1 mouse cellular context compared by ENCODE assay signal in the genomic region with DNA sequence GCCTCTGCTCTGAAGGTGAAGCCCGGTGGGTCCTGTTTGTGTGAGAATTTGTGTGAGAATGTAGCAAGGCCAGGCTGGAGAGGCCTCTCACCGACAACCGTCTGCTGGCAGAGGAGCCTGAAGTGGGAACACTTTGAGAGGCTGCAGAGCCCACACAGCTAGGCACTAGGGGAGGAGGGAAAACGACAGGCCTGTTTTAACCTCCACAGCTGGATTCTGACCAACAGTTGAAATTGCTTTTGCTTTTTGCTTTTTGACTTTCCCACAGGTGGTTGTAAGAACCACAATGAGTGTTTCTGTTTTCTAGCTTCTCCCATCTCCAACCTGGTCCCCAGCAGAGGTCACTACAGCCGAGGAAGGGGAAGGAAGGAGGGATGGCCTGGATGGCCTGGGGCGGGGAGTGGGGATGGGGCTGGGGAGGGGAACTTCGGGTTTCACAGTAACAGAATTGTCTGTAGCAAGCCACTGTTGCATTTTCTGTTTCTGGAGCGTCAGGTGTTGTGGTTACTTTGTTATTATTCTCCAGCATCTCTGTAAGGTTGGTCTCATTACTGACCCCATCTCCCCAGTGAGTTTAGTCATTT.
TF ChIP-seq lines count a peak whose summit lies in the region.

No protein-coding gene starts in this region.

TF ChIP-seq in CH12.LX, 34 proteins besides CTCF, POLR2A, EP300 and RAD21:
- TF ChIP-seq HCFC1 (IDR thresholded peaks at IDR 0.05; ENCODE audit: low read depth, low read length) = no peak
- no peak for TF ChIP-seq RCOR1 (conservative IDR thresholded peaks at IDR 0.05; ENCODE audit: low read depth, low read length)
- TF ChIP-seq ZKSCAN1 (IDR thresholded peaks at IDR 0.05; ENCODE audit: borderline replicate concordance, low read depth, low read length) = no peak
- 0 out of 2 replicates have a peak, but pooled peaks have one; percentile 46 for TF ChIP-seq MXI1 (IDR thresholded peaks at IDR 0.05; ENCODE audit: low read depth, low read length)
- no peak for TF ChIP-seq CHD2 (IDR thresholded peaks at IDR 0.05; ENCODE audit: low read length)
- no peak for TF ChIP-seq E2F4 (IDR thresholded peaks at IDR 0.05; ENCODE audit: insufficient replicate concordance, low read depth, low read length)
- no peak; the same call in 1 of the 2 replicates for TF ChIP-seq BHLHE40 (IDR thresholded peaks at IDR 0.05; ENCODE audit: low read depth, low read length)
- no peak for TF ChIP-seq GABPA (IDR thresholded peaks at IDR 0.05; ENCODE audit: insufficient replicate concordance, low read depth, low read length)
- TF ChIP-seq NELFE (IDR thresholded peaks at IDR 0.05; ENCODE audit: low read depth, low read length) = no peak
- TF ChIP-seq PAX5 (IDR thresholded peaks at IDR 0.05; ENCODE audit: low read length) = no peak
- TF ChIP-seq UBTF (IDR thresholded peaks at IDR 0.05; ENCODE audit: low read depth, low read length) = peak; percentile 86
- TF ChIP-seq TBP (conservative IDR thresholded peaks at IDR 0.05; ENCODE audit: low read depth, low read length) = peak; percentile 81
- TF ChIP-seq ELF1 (IDR thresholded peaks at IDR 0.05; ENCODE audit: low read depth, low read length) = no peak
- TF ChIP-seq USF2 (conservative IDR thresholded peaks at IDR 0.05; ENCODE audit: low read depth, low read length) = no peak
- TF ChIP-seq USF1 (IDR thresholded peaks at IDR 0.05; ENCODE audit: low read depth, low read length) = no peak
- TF ChIP-seq NRF1 (IDR thresholded peaks at IDR 0.05; ENCODE audit: low read depth, low read length) = no peak
- TF ChIP-seq MYC (IDR thresholded peaks at IDR 0.05; ENCODE audit: low read depth, low read length) = no peak
- 0 out of 2 replicates have a peak, but pooled peaks have one; percentile 42 for TF ChIP-seq MEF2A (IDR thresholded peaks at IDR 0.05; ENCODE audit: borderline replicate concordance, low read depth, low read length)
- TF ChIP-seq MAX (IDR thresholded peaks at IDR 0.05; ENCODE audit: low read length) = no peak
- peak; percentile 27; the same call in 1 of the 2 replicates for TF ChIP-seq SMC3 (IDR thresholded peaks at IDR 0.05; ENCODE audit: low read depth, low read length)
- TF ChIP-seq ZC3H11A (IDR thresholded peaks at IDR 0.05; ENCODE audit: low read depth, low read length) = no peak
- no peak for TF ChIP-seq JUND (conservative IDR thresholded peaks at IDR 0.05; ENCODE audit: low read depth, low read length)
- no peak for TF ChIP-seq JUN (IDR thresholded peaks at IDR 0.05; ENCODE audit: insufficient read depth, low read depth, low read length)
- TF ChIP-seq KAT2A (IDR thresholded peaks at IDR 0.05; ENCODE audit: insufficient replicate concordance, low read length) = no peak
- peak; percentile 46; the same call in 1 of the 2 replicates for TF ChIP-seq SIN3A (IDR thresholded peaks at IDR 0.05; ENCODE audit: low read length)
- no peak for TF ChIP-seq ZMIZ1 (IDR thresholded peaks at IDR 0.05; ENCODE audit: low read depth, low read length)
- peak; percentile 67; the same call in 1 of the 2 replicates for TF ChIP-seq TCF12 (IDR thresholded peaks at IDR 0.05; ENCODE audit: low read depth, low read length)
- TF ChIP-seq MAZ (IDR thresholded peaks at IDR 0.05; ENCODE audit: low read depth, low read length) = peak; percentile 61; the same call in 1 of the 2 replicates
- TF ChIP-seq ETS1 (conservative IDR thresholded peaks at IDR 0.05; ENCODE audit: low read depth, low read length) = peak; percentile 52; the same call in 1 of the 2 replicates
- TF ChIP-seq ZNF384 (IDR thresholded peaks at IDR 0.05; ENCODE audit: low read depth, low read length) = no peak
- TF ChIP-seq POLR2AphosphoS2 (IDR thresholded peaks at IDR 0.05; ENCODE audit: low read depth, low read length) = no peak
- peak; percentile 48; the same call in 1 of the 2 replicates for TF ChIP-seq IRF4 (IDR thresholded peaks at IDR 0.05; ENCODE audit: low read depth, low read length)
- TF ChIP-seq MAFK (IDR thresholded peaks at IDR 0.05; ENCODE audit: insufficient replicate concordance, low read length) = 0 out of 2 replicates have a peak, but pooled peaks have one; percentile 41
- TF ChIP-seq CHD1 (IDR thresholded peaks at IDR 0.05; ENCODE audit: low read depth, low read length) = no peak
TF ChIP-seq in CH12.LX: peak in this region for 11.
